Mouse (Mus musculus): ENCODE results near the gene Bcl2l11. TPM values are rescaled to one million over a fixed set of nuclear protein-coding genes. Genes with fewer than 3 reads are reported as not detected.

The Bcl2l11 gene
- polyA plus RNA-seq, 1 experiment from 2014 or later: 28.8 TPM

- Histone ChIP-seq H3K9ac (ENCODE audit: low read length) (no peak overlapping the region), H3K36me3 (ENCODE audit: control insufficient read depth, insufficient read depth, low read length) (no peaks in the 10 kb centered on the region), H3K4me1 (replicated peaks; ENCODE audit: control insufficient read depth, insufficient read depth, low read length) (no peaks in the 10 kb centered on the region), H3K4me2 (ENCODE audit: low read depth, low read length) (no peak overlapping the region), H3K9me3 (ENCODE audit: control insufficient read depth, low read length) (no peaks in the 10 kb centered on the region), H3K27me3 (ENCODE audit: control insufficient read depth, insufficient read depth, low read depth, low read length) (no peaks in the 10 kb centered on the region), H3K4me3 (ENCODE audit: low read length) (no peak overlapping the region), H3K27ac (ENCODE audit: low read length) (no peak overlapping the region)
- 85% methylated on average over 9 of the region's 9 CpGs for WGBS
- no peak for ATAC-seq (ENCODE audit: low read depth)
Observed at GRCm38 (mm10) chr2:128102086-128102485, 23.8 kb upstream of the Bcl2l11 start.

DNA sequence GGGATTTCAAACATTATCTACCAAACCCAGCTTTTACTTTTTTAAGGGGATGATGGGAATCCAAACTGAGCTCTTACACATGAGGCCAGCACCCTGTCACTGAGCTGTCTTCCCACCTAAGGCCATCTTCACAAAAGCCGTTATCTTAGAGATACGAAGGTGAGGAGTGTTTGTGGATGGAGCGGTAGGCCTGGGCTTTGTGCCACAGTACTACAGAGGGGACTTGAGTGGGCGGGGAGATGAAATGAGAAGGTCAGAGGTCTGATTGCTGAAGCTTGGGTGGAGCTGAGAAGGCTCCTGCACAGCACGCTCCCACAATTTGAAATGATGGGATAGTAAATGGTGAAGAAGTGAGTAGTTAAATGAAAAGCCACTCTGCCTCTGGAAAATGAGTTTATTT is 21.0 kb upstream of the Bcl2l11 start:
- Histone ChIP-seq H3K36me3 (ENCODE audit: control insufficient read depth, insufficient read depth, low read length) (no peaks in the 10 kb centered on the region), H3K4me2 (ENCODE audit: low read depth, low read length) (no peak overlapping the region), H3K4me1 (replicated peaks; ENCODE audit: control insufficient read depth, insufficient read depth, low read length) (no peaks in the 10 kb centered on the region), H3K9me3 (ENCODE audit: control insufficient read depth, low read length) (no peaks in the 10 kb centered on the region), H3K27me3 (ENCODE audit: control insufficient read depth, insufficient read depth, low read depth, low read length) (no peaks in the 10 kb centered on the region), H3K9ac (ENCODE audit: low read length) (no peak overlapping the region), H3K4me3 (ENCODE audit: low read length) (no peak overlapping the region), H3K27ac (ENCODE audit: low read length) (no peak overlapping the region)
- ATAC-seq (ENCODE audit: low read depth): no peak
- 43% methylated on average over 5 of the region's 5 CpGs for WGBS

DNA sequence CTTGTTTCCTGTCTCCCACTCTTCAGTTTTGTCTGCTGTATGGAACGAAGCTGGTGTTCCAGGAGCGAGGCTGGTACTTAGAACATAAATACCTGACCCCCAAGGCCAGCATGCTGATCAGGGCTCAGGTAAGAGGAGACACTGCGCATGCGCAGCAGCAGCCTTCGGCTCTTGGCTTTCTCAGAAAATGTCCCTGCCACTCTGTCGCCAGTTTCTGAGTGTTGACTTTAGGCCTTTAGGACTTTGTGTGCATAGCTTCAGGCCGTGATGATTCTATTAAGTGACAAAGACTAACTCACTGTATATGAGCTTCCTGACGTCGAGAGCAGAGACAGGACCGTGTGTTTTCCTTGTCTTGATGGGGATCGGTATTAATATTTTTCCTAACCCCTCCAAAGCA is 20.2 kb upstream of the Bcl2l11 start:
- WGBS: 51% methylated on average over 11 of the region's 11 CpGs
- ATAC-seq (ENCODE audit: low read depth): peak; percentile 43; the same call in 1 of the 2 replicates
- Histone ChIP-seq H3K9me3 (ENCODE audit: control insufficient read depth, low read length) (no peaks in the 10 kb centered on the region), H3K4me1 (replicated peaks; ENCODE audit: control insufficient read depth, insufficient read depth, low read length) (no peaks in the 10 kb centered on the region), H3K4me2 (ENCODE audit: low read depth, low read length) (peak overlapping the region; percentile 45), H3K4me3 (ENCODE audit: low read length) (peak overlapping the region; percentile 39), H3K9ac (ENCODE audit: low read length) (peak overlapping the region; percentile 31; the same call in 1 of the 2 replicates), H3K27ac (ENCODE audit: low read length) (peak overlapping the region; percentile 30; the same call in 1 of the 2 replicates), H3K36me3 (ENCODE audit: control insufficient read depth, insufficient read depth, low read length) (no peaks in the 10 kb centered on the region), H3K27me3 (ENCODE audit: control insufficient read depth, insufficient read depth, low read depth, low read length) (no peaks in the 10 kb centered on the region)

- H3K4me3 ChIP-seq (ENCODE audit: low read length): no peak overlapping the region
- no peaks in the 10 kb centered on the region for H3K9me3 ChIP-seq (ENCODE audit: control insufficient read depth, low read length)
- H3K27me3 ChIP-seq (ENCODE audit: control insufficient read depth, insufficient read depth, low read depth, low read length): no peaks in the 10 kb centered on the region
- H3K36me3 ChIP-seq (ENCODE audit: control insufficient read depth, insufficient read depth, low read length): no peaks in the 10 kb centered on the region
- no peak overlapping the region for H3K27ac ChIP-seq (ENCODE audit: low read length)
- no peak overlapping the region for H3K4me2 ChIP-seq (ENCODE audit: low read depth, low read length)
- no peak overlapping the region for H3K9ac ChIP-seq (ENCODE audit: low read length)
- no peak for ATAC-seq (ENCODE audit: low read depth)
- no peaks in the 10 kb centered on the region for H3K4me1 ChIP-seq (replicated peaks; ENCODE audit: control insufficient read depth, insufficient read depth, low read length)
- 69% methylated on average over 9 of the region's 9 CpGs for WGBS
Observed at GRCm38 (mm10) chr2:128111537-128111936, 14.3 kb upstream of the Bcl2l11 start.

DNA sequence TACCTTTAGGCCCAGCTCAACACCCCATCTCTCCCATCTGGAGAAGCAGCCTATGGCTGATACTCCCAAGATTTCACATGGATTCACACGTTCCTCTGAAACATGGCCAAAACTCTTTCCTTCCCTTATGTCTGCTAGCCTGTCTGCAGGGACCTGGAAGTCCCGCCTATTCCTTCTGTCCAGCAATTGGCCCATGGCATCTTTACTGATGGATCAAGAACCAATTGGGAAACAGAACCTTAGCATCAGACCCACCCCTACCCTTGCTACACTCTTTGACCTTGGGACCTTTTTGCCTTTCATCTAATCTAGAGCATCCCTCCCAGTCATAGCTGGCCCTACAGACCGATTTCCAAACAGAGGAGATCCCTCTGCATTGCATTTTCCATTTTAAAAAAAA is 11.2 kb upstream of the Bcl2l11 start:
- Histone ChIP-seq H3K36me3 (ENCODE audit: control insufficient read depth, insufficient read depth, low read length) (no peaks in the 10 kb centered on the region), H3K27ac (ENCODE audit: low read length) (no peak overlapping the region), H3K4me3 (ENCODE audit: low read length) (no peak overlapping the region), H3K9me3 (ENCODE audit: control insufficient read depth, low read length) (no peaks in the 10 kb centered on the region), H3K27me3 (ENCODE audit: control insufficient read depth, insufficient read depth, low read depth, low read length) (no peaks in the 10 kb centered on the region), H3K4me1 (replicated peaks; ENCODE audit: control insufficient read depth, insufficient read depth, low read length) (no peaks in the 10 kb centered on the region), H3K9ac (ENCODE audit: low read length) (no peak overlapping the region), H3K4me2 (ENCODE audit: low read depth, low read length) (no peak overlapping the region)
- no peak for ATAC-seq (ENCODE audit: low read depth)
- 62% methylated on average over 3 of the region's 3 CpGs for WGBS

GRCm38 (mm10) chr2:128115579-128115978 is 10.3 kb upstream of the Bcl2l11 start:
- WGBS: 31% methylated on average over 4 of the region's 4 CpGs

DNA sequence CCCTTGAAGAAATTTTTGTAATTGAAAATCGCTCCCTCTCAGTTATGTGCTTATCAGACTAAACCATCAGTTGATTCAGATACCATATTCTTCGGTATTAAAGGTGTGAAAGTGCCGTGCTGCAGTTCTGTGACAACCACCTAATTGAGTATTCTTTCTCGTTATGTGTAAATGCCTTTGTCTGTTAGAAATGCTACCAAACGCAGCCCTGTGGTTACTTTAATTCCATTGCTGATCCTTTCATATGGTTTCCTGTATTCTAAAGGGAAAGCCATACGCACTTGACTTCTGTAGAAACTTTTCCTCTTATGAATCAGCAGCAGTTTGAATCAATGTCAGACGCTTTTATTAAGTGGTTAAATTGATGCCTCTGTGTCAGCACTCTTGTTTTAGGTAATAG is 8.2 kb upstream of the Bcl2l11 start:
- no peak overlapping the region for H3K4me3 ChIP-seq (ENCODE audit: low read length)
- no peak overlapping the region for H3K4me2 ChIP-seq (ENCODE audit: low read depth, low read length)
- ATAC-seq (ENCODE audit: low read depth): no peak
- WGBS: 76% methylated on average over 7 of the region's 7 CpGs
- no peaks in the 10 kb centered on the region for H3K27me3 ChIP-seq (ENCODE audit: control insufficient read depth, insufficient read depth, low read depth, low read length)
- H3K9ac ChIP-seq (ENCODE audit: low read length): no peak overlapping the region
- peaks cover 1% of the 10 kb centered on the region for H3K4me1 ChIP-seq (replicated peaks; ENCODE audit: control insufficient read depth, insufficient read depth, low read length)
- H3K36me3 ChIP-seq (ENCODE audit: control insufficient read depth, insufficient read depth, low read length): no peaks in the 10 kb centered on the region
- no peak overlapping the region for H3K27ac ChIP-seq (ENCODE audit: low read length)
- H3K9me3 ChIP-seq (ENCODE audit: control insufficient read depth, low read length): no peaks in the 10 kb centered on the region

More at GRCm38 (mm10) chr2:128115579-128115978, 10.3 kb upstream of the Bcl2l11 start:
- H3K36me3 ChIP-seq (ENCODE audit: control insufficient read depth, insufficient read depth, low read length): no peaks in the 10 kb centered on the region
- no peak overlapping the region for H3K27ac ChIP-seq (ENCODE audit: low read length)
- no peaks in the 10 kb centered on the region for H3K27me3 ChIP-seq (ENCODE audit: control insufficient read depth, insufficient read depth, low read depth, low read length)
- no peak overlapping the region for H3K4me3 ChIP-seq (ENCODE audit: low read length)
- H3K9me3 ChIP-seq (ENCODE audit: control insufficient read depth, low read length): no peaks in the 10 kb centered on the region
- no peaks in the 10 kb centered on the region for H3K4me1 ChIP-seq (replicated peaks; ENCODE audit: control insufficient read depth, insufficient read depth, low read length)
- ATAC-seq (ENCODE audit: low read depth): no peak
- H3K9ac ChIP-seq (ENCODE audit: low read length): no peak overlapping the region
- no peak overlapping the region for H3K4me2 ChIP-seq (ENCODE audit: low read depth, low read length)

GRCm38 (mm10) chr2:128118971-128119370 is 6.9 kb upstream of the Bcl2l11 start:
- 92% methylated on average over 9 of the region's 9 CpGs for WGBS
- Histone ChIP-seq H3K4me2 (ENCODE audit: low read depth, low read length) (no peak overlapping the region), H3K9ac (ENCODE audit: low read length) (no peak overlapping the region), H3K36me3 (ENCODE audit: control insufficient read depth, insufficient read depth, low read length) (no peaks in the 10 kb centered on the region), H3K27ac (ENCODE audit: low read length) (no peak overlapping the region), H3K4me3 (ENCODE audit: low read length) (no peak overlapping the region), H3K4me1 (replicated peaks; ENCODE audit: control insufficient read depth, insufficient read depth, low read length) (peaks cover 13% of the 10 kb centered on the region), H3K9me3 (ENCODE audit: control insufficient read depth, low read length) (no peaks in the 10 kb centered on the region), H3K27me3 (ENCODE audit: control insufficient read depth, insufficient read depth, low read depth, low read length) (no peaks in the 10 kb centered on the region; the same call in 1 of the 2 replicates)
- ATAC-seq (ENCODE audit: low read depth): no peak

DNA sequence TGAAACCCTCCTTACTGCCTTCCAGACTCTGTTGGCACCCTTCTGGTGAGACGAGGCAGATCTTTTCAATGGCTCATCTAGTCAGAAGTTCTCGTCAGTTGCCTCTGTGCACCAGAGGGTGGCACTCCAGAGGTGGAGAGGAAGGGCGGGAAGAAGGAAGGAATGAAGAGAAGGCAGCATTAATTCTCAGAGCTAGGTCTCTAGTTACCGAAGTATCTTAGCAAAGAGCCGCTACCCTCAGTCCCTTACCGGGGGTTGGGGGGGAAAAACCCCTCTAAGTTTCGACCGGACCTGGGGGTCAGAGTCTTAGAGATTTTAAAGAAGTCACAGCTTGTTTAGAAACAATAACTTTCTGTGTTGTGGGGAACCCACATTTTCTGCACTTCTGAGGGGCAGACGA is 3.3 kb upstream of the Bcl2l11 start:
- peak overlapping the region; percentile 11 for H3K9ac ChIP-seq (ENCODE audit: low read length)
- 3% methylated on average over 9 of the region's 9 CpGs for WGBS
- no peaks in the 10 kb centered on the region for H3K36me3 ChIP-seq (ENCODE audit: control insufficient read depth, insufficient read depth, low read length)
- H3K4me3 ChIP-seq (ENCODE audit: low read length): peak overlapping the region; percentile 85
- no peak for ATAC-seq (ENCODE audit: low read depth)
- peaks cover 25% of the 10 kb centered on the region for H3K4me1 ChIP-seq (replicated peaks; ENCODE audit: control insufficient read depth, insufficient read depth, low read length)
- H3K4me2 ChIP-seq (ENCODE audit: low read depth, low read length): peak overlapping the region; percentile 77
- H3K9me3 ChIP-seq (ENCODE audit: control insufficient read depth, low read length): no peaks in the 10 kb centered on the region
- H3K27me3 ChIP-seq (ENCODE audit: control insufficient read depth, insufficient read depth, low read depth, low read length): peaks cover 7% of the 10 kb centered on the region; the same call in 1 of the 2 replicates
- no peak overlapping the region for H3K27ac ChIP-seq (ENCODE audit: low read length)

Measured in lung, embryonic 16.5 days (tissue).